Mouse (Mus musculus) lung, adult 2 months (tissue): ENCODE measurements around the gene Ankrd6.

Experiments used
- CTCF ChIP-seq: fragments of 200-500 bp; IDR thresholded peaks from 2 replicates; pipeline ENCODE4 v1.5.1; 2011; ENCODE audit warnings: mild to moderate bottlenecking, low read length, control low read depth; ENCODE audit not compliant: insufficient read depth
- POLR2A ChIP-seq: fragments of 200-500 bp; IDR thresholded peaks from 2 replicates; pipeline ENCODE4 v1.6.1; 2011; ENCODE audit warnings: low read depth, mild to moderate bottlenecking, control low read depth, low read length, borderline replicate concordance; ENCODE audit errors: extremely low read depth

GRCm38 (mm10) chr4:32757430-32757829 lies 193.2 kb downstream of the Ankrd6 start:
- TF ChIP-seq CTCF, result no peak
- TF ChIP-seq POLR2A, result no peak
